Mouse (Mus musculus): ENCODE measurements around the gene Tmem161a.

- TF ChIP-seq CTCF (IDR thresholded peaks at IDR 0.05; ENCODE audit: control insufficient read depth, insufficient read depth, low read length) (no peak), POLR2A (IDR thresholded peaks at IDR 0.05; ENCODE audit: borderline replicate concordance, control insufficient read depth, low read depth, low read length) (peak; percentile 23; the same call in 1 of the 2 replicates)
These were observed 48.2 kb downstream of the Tmem161a start for GRCm38 (mm10) chr8:70220236-70220840.

All from bone marrow, adult 2 months (tissue).